Mouse (Mus musculus): ENCODE measurements around the gene Hspa4l.
"Not testable (repeated sequence)": the region's sequence is repeated elsewhere in the genome, so short reads cannot be mapped to it uniquely, and the experiment has no call there.

Hspa4l gene

GRCm38 (mm10) chr3:40813275-40813674 is 69.0 kb downstream of the Hspa4l start:
- no peak for DNase-seq (ENCODE audit: low spot score in 2 of 2)

GRCm38 (mm10) chr3:40845521-40845920 is 101.2 kb downstream of the Hspa4l start:
- not testable (repeated sequence) for DNase-seq (ENCODE audit: low spot score in 2 of 2)
